Mouse (Mus musculus) R1 (cell line): ENCODE data around the gene Rhbdl1.
A peak's percentile ranks its signal among the peaks of the same experiment; 100 is the strongest.

Source experiments
- DNase-seq: peaks from one replicate; pipeline ENCODE4 v3.0.0-alpha.2; 2018; ENCODE audit warnings: low read depth, low spot score

The Rhbdl1 gene

GRCm38 (mm10) chr17:25837076-25837410, at the start of gene Rhbdl1:
TSS of gene Rhbdl1 (minus strand) at chr17:25837295.
- DNase-seq = peak; percentile 61

- no peak for DNase-seq
Observed at GRCm38 (mm10) chr17:25886806-25887205, 49.7 kb upstream of the Rhbdl1 start.

DNA sequence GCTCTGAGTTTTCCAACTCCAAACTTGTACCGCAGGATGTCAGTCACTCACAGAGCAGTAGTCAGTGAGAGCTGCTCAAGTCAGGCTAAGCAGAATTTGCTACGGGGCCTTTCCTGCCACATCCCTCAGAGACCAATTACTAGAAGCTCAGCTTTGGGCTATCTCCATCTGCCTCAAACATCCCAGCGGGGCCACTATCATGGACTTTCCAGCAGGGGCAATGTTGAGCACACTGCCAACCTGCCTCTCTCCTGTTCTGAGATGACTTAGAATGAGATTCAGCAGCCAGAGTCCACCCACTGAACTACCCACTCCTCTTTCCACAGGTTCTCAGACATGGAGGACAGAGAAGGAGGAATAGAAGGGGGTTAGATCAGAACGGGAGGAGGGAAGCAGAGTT, 48.5 kb upstream of the Rhbdl1 start:
- peak; percentile 75 for DNase-seq

DNA sequence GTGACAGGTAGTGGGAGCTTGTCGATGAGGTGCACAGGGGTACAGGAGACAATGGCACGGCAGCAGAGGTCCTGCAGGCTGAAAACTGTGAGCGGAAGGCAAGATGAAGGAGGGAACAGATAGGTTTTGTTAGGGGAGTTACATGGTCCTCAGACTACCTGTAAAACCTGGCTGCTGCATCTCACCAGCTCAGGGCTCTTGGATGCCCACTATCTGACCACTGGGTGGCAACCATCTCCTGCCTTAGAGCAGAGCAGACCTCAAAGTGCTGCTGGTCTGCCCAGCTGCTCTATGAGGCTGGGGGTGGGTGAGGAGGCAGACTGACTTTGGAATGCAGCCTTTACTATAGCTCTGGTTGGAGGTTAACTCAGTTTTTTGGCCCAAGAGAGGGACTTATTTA, 46.7 kb upstream of the Rhbdl1 start:
- DNase-seq = no peak

- no peak for DNase-seq
Observed at GRCm38 (mm10) chr17:25883268-25883667, 46.2 kb upstream of the Rhbdl1 start.

GRCm38 (mm10) chr17:25882306-25882705, 45.2 kb upstream of the Rhbdl1 start:
- no peak for DNase-seq

DNA sequence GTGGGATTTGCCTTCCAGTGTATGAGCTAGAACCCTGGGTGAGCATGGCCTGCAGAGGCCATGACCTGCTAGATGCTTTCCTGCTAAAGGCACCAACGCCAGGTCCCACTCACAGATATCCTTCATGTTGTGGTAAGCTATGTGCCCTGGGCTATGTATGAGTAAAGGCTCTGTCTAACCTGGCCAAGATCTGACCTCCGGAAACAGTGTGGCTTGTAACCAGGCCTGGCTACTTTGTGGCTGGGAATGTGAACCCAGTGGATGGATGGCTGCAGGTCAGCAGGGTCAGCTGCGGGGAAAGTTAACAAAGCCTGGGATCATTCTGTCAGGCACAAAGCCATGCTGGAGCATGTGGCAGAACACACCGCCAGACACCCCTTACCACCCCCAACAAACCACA, 44.6 kb upstream of the Rhbdl1 start:
- DNase-seq = no peak

GRCm38 (mm10) chr17:25880913-25881641, 44.0 kb upstream of the Rhbdl1 start:
- peak; percentile 78 for DNase-seq

DNA sequence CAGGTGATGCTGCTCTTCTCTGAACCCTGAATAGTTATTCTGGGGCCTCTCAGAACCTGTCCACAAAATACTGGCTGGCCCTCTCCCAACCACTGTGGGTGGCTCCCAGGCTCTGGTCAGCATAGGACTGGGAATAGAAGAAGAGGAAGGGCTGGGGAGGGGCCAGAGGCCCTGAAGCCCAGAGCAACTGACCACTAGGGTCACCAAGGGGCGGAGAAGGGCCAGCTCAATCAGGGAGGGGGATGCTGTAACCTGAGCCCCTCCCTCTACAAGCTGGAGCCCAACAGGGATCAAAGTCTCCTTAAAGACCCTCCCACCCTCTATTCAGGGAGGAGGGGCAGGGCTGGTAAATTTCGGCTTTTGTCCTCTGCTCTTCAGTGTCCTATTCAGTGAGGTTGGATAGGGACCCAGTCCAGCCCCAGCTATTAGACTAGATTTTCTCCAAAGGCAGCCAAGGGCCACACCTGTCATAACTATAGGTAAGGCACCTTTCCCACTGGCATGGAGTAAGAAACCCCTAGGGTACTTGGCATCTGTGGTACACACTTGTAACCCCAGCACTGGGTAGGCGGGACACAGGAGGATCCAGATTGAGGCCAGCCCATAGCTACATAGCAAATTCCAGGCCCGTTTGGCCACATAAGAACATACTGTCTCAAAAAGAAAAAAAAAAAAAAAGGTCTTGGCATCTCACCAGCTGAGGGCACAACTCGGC, 43.3 kb upstream of the Rhbdl1 start, which contains the start of gene Wfikkn1:
Gene Wfikkn1, minus strand, starts transcription at position 663 of the 715 bp plus-strand sequence.
- DNase-seq = no peak

- DNase-seq = no peak
Observed at GRCm38 (mm10) chr17:25879750-25880149, 42.7 kb upstream of the Rhbdl1 start.

DNA sequence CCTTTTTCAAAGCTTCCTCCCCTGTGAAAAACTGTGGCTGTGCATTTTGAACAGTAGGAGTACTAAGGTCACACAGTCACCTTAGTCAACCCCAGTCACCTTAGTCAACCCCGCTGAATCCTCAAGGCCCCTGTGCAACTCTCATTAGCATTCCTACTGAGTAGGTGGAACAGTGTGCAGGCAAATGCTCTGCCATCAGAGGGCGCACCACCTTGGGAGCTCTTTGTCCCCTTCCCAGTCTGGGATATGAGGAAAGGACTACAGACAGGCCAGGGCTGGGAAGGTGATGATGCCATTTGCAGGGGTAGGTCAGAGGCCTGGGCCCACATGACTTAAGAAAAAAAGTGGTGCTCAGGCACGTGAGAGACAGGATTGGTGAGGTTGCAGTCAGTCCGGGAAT, 42.2 kb upstream of the Rhbdl1 start:
- peak; percentile 85 for DNase-seq

- no peak for DNase-seq
Observed at GRCm38 (mm10) chr17:25878611-25879180, 41.6 kb upstream of the Rhbdl1 start.

DNA sequence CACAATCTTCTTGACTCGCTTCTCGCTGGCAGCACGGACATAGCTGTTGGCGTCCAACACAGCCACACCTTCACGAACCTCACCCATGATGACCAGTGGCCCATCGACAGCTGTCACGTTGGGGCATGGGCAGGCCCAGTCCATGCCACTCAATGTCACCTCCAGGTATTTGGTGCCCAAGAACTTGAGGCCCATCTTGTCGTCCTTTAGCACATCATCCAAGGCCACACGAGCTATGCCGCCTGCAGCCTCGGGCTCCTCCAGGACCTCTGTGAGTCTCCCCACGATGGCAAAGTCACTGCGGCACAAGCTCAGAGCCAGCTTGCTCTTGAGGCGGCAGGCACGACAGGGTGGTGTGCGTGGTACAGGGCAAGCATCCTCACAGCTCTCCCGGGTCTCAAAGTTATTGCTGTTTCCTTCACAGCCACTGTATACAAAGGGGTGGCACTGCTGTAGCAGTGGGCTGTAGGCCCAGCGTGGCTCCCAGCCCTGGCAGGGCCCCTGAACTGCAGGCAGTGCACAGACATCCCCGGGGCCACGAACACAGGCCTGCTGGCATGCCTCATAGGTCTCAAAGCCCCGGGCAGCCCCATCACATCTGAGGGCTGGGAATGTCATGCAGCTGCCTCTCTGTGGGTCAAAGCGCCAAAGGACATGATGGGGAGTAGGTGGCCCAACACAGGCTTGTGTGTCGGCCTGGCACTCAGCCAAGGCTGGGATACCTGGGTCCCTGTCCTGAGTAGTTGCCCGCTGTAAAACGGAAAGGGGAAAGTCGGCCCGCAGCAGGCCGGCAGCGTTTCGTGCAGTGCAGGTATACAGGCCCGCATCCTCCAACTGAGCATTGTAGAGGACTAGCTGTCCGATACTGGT, 40.9 kb upstream of the Rhbdl1 start:
- DNase-seq = no peak

DNA sequence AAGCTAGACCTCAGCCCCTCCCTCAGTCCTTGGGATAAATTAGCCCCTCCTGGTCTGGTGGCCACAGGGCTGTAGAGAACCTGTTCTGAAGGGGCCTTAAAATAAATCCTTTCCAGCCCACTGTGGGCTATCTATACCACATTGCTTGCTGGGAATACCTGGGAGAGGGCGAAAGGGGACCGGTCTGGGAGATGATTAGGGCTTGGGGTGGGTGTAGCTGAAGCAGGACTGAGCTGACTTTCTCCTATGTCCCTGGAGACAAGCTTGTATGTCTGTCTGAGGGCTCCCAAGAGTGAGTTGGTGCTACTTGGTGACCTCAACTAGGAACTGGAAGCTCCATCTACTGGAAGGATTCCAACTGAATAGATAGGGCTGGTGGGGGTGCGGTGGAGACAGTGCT, 39.9 kb upstream of the Rhbdl1 start:
- no peak for DNase-seq

GRCm38 (mm10) chr17:25876347-25876915, 39.3 kb upstream of the Rhbdl1 start:
- no peak for DNase-seq

DNA sequence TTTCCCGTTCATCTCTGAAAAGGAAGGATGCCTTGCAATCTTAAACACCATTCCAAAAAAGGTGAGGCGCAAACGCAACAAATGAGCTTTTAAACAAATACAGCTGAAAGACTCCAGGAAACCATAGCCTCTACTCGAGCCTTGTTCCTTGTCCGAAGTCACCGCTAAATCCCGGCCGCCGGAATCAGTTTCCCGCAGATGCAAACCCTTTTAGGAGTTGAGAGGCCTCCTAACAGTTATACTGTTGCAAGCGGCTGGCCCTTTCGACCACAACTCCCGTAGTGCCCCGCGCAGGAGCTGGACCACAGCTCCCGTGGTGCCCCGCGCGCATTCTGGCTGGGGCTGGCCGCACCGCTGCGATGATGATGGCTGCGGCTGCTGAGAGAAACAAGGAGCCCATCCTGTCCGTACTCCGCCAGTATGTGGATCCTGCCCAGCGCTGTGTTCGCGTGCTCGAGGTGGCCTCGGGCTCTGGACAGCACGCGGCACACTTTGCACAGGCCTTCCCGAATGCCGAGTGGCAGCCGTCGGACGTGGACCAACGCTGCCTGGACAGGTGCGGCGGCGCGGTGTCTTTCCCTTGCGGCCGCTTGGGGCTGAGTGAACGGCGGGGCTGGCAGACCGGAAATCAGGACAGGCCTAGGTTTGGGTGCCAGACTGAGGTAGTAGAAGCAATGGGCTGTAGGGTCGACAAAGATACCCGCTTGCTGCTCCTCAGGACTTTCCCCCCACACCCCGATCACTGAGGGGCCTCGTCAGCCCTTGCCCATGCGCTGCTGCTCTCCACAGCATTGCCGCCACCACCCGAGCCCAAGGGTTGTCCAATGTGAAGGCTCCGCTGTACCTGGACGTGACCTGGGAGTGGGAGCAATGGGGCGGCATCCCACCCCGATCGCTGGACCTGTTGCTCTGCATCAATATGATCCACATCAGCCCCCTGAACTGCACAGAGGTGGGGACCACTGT, 38.4 kb upstream of the Rhbdl1 start:
- DNase-seq = no peak

DNA sequence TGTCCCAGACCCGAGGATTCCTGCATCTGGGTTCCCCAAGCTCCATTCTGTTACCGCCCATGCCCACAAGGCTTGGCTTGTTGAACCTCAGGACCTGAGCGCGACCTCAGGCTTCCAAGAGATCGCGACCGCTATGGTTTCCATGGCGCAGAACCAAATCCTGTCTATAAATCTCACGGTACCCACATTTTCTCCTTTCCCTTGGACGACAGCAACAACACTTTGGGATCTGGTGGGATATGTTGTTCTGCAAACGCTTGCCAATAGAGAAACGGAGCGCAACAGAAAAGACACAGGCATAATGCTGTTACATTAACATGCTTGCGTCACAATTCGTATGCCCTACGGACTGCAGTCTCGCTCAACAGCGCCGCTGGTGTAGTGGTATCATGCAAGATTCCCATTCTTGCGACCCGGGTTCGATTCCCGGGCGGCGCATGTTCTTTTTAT, 37.7 kb upstream of the Rhbdl1 start, which contains the start of gene Mettl26:
Gene Mettl26, plus strand, starts transcription at position 354 of the 450 bp plus-strand sequence.
- DNase-seq = peak; percentile 89

DNA sequence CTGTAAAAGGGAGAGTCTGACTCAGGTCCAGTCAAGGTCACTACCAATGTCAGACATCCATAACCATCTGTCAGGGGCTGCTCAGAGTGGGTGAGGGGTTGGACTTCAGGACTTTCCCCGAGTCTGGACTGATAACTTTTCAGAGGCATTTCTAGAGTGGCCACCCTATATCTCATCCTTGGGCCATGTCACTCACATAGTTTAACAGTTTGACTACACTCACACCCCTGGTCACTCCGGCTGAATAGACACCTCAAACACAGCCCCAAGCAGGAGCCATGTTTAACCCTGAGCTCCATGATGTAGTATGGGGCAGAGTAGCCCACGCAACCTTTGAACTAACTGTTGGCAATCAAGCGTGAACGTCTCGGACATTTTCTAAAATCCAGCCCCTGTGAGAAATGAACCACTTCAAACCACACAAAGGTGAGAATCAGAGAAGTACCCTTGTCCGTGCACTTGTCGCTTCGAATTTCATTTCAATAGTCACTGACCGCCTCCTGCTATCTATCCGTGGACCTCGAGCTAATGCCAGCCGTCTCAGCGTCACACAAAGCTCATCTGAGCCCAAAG, 37.1 kb upstream of the Rhbdl1 start:
- DNase-seq = no peak

- DNase-seq = no peak
Observed at GRCm38 (mm10) chr17:25873405-25874147, 36.5 kb upstream of the Rhbdl1 start.
